Mouse (Mus musculus) G1E-ER4 (cell line): ENCODE data around the gene Tktl1. TPM values are rescaled to one million over a fixed set of nuclear protein-coding genes. Genes with fewer than 3 reads are reported as not detected.
"Not testable (repeated sequence)": the region's sequence is repeated elsewhere in the genome, so short reads cannot be mapped to it uniquely, and the experiment has no call there.

Experiments
- GATA1 ChIP-seq: IDR thresholded peaks from one replicate; pipeline ENCODE4 v1.8.0; 2012; ENCODE audit warnings: low read length, inconsistent platforms
- polyA plus RNA-seq: library from polyadenylated mRNA; stranded (reverse); fragments of >175 nt; gene quantifications from 2 replicates; pipeline ENCODE4 v1.2.3, GENCODE M21; 2012

Tktl1 gene
- polyA plus RNA-seq: not detected in 2 replicates

DNA sequence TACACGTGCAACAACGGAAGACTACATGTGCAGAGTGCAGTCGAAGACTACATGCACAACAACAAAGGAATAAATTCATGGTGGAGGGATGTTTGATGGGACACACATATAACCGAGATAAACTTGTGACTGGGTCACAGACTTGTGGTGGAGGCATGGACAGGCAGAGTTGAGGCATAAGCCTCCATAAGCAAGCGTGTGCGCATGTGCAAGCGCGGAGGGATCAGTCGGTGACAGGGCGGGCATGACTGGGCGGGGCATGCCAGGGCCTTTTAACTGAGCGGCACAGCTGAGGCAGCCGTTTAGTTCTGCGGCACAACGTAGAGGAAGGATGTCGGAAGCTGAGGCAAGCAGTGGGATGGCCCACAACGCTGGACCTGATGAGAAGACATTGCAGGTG lies at the start of gene Tktl1:
Gene Tktl1 (plus strand): TSS at position 301 of the 400 bp plus-strand sequence.
- no peak for TF ChIP-seq GATA1

DNA sequence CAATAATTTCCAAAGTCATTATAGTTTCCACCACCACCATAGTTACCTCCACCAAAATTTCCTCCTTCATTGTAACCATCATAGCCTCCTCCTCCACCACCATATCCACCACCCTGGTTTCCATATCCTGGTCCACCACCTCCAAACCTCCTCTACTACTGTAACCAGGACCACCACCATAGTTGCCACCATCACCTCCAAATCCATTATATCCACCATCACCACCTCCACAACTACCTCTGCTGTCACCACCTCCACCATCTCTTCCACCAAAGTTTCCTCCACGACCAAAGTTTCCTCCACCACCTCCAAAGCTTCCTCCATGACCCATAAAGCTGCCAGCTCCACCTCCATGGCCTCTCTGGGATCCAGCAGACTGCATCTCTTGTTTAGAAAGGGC lies 41.8 kb upstream of the Tktl1 start, which contains the start of gene Mecp2:
Gene Mecp2 (minus strand): TSS at position 101 of the 400 bp plus-strand sequence.
- not testable (repeated sequence) for TF ChIP-seq GATA1

- TF ChIP-seq GATA1: no peak
Measured at GRCm38 (mm10) chrX:74167738-74168137, 9.3 kb upstream of the Tktl1 start, which contains the start of gene Tex28. Gene Tex28 (minus strand): TSS chrX:74167838.

DNA sequence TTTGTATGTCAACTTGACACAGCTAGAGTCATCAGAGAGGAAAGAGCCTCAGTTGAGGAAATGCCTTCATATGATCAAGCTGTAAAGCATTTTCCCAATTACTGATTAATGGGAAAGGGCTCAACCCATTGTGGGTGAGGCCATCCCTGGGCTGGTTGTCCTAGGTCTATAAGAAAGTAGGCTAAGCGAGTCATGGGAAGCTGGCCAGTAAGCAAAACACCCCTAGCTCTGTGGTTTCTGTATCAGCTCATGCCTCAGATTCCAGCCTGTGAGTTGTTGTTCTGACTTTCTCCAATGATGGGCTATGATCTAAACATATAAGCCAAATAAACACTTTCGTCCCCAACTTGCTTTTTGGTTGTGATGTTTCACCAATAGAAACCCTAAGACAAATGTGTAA lies 26.5 kb downstream of the Tktl1 start:
- TF ChIP-seq GATA1: no peak

- TF ChIP-seq GATA1: no peak
Measured at GRCm38 (mm10) chrX:74218496-74218895, 41.4 kb downstream of the Tktl1 start.

DNA sequence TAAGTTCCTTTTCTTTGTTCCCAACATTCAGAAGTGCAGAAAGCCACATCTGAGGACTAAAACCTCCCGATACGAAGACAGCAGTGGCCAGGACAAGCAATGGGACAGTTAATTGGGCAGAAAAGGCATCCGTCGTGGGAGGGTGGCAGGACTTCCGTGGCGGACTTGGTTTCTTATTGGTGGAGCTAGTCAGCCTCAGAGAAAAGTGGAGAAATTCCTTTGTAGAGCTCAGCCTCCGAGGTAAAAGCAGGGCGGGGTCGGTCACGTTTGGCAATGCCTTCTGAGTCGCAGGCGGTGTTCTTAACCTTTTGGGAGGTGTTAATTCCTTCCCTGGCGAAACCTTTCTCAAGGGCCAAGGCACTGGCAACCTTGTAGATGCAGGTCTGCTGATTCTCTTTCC lies 42.4 kb downstream of the Tktl1 start:
- no peak for TF ChIP-seq GATA1

GRCm38 (mm10) chrX:74230038-74230437 lies 53.0 kb downstream of the Tktl1 start:
- no peak for TF ChIP-seq GATA1

DNA sequence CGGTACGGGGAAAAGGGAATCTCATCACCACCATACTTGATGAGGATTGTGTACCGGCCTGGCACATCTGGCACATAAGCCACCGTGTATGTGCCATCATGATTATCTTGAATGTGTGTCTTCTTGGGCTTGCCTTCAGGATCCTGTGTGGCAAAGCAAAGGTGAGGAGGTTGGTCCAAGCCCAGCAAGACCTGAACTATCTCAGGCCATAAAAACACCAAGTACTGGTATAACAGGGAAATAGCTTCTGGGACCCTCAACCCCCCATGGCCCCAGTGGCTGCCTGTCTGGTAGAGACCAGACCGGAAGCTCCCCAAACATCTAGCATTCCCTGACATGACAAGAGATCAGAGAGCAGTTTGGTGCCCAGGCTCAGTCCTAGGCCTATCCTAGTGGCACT lies 56.1 kb downstream of the Tktl1 start:
- TF ChIP-seq GATA1: no peak

GRCm38 (mm10) chrX:74240332-74240731 lies 63.3 kb downstream of the Tktl1 start:
- no peak for TF ChIP-seq GATA1

DNA sequence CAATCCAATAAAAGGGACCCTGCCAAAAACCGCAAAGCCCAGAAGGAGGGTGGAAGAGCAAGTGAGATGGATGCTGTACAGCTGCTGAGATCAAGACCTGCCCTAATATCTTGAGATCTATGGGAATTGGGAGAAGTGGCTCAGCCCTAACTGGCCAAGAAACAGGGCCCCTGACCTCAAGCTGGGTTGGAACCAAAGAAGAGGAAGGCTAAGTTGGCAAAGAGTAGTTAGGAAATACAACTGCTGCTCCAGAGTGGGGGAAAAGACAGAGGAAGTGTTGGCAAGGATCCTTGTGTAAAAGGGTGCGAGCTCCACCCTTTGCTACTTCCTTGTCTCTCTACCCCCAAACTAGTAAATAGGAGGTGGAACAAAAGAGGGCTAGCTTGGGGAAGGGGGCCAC lies 66.3 kb downstream of the Tktl1 start:
- no peak for TF ChIP-seq GATA1

GRCm38 (mm10) chrX:74243807-74244206 lies 66.7 kb downstream of the Tktl1 start:
- TF ChIP-seq GATA1: no peak

DNA sequence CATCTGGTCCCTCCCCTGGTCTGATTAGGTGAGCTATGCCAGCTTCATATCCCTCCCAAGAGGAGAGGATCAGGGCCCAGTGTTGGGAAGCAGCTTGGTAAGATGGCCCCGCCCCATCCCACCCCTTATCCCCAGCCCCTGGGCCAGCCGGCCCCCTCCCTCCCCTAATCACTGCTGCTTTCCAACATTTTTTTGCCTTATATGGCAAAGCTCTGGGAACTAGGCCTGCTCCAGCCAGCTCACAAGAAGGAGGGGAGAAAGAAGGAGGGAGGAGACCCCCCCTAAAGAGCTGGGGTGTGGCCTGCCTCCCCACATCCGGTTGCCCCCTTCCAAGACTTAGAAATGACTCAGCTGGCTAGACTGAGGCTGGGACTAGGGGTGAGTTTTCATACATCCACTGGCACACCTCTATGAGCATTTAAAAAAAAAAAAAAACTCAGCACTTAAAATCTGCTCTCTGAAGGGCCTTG lies 67.6 kb downstream of the Tktl1 start:
- TF ChIP-seq GATA1: no peak

DNA sequence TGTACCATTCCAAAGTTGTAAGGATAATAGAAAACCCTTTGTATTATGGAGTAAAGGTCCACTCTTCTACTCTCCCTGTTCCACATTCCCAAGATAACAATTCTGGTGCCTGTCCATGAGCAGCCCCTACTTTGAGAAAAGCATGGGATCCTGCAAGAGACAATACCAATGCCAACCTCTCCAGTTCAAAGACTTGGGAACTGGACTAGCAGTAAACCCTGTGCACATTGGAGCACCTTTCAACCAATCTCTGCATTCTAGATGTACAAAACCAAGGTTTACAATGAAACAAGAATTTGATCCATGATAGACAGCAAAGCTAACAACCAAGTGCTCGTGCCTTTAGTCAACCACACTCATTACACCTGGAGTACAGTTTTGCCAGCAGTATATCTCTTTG lies 68.0 kb downstream of the Tktl1 start:
- no peak for TF ChIP-seq GATA1

- no peak for TF ChIP-seq GATA1
Measured at GRCm38 (mm10) chrX:74245687-74246086, 68.6 kb downstream of the Tktl1 start.

- no peak for TF ChIP-seq GATA1
Measured at GRCm38 (mm10) chrX:74246213-74246681, 69.2 kb downstream of the Tktl1 start.

- TF ChIP-seq GATA1: no peak
Measured at GRCm38 (mm10) chrX:74246693-74247092, 69.6 kb downstream of the Tktl1 start.

DNA sequence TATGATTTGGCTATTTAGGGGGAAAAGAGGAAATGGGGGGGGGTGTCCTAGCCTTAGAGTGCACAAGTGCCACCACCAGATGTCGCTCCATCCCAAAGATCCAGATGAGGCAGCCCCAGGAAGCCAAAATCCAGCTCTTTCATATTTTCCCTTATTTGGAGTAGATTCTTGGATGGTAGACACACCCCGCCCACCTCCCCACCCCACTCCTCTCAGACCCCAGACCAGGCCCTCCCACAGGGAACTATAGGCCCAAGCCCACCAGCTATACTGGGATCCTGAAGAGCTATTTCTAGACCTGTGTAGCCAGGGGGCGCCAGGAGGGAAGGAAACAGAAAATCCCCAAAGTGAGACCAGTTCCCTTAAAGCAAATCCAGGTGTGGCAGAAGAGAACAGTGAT lies 71.6 kb downstream of the Tktl1 start:
- TF ChIP-seq GATA1: no peak

GRCm38 (mm10) chrX:74249615-74250014 lies 72.6 kb downstream of the Tktl1 start, which contains the start of gene Flna:
Gene Flna (minus strand): TSS chrX:74249820.
- no peak for TF ChIP-seq GATA1
